Mouse (Mus musculus): Measurements from ENCODE around the gene P2ry6. TPM values are rescaled to one million over a fixed set of nuclear protein-coding genes. Genes with fewer than 3 reads are reported as not detected.

Gene P2ry6
- polyA plus RNA-seq, 1 experiment: 20.0 TPM

- Histone ChIP-seq H3K4me1 (peaks cover 42% of the 10 kb centered on the region), H3K4me3 (replicated peaks) (peak overlapping the region; percentile 92), H3K27me3 (replicated peaks) (peaks cover 93% of the 10 kb centered on the region)
These were observed 43.0 kb downstream of the P2ry6 start for GRCm38 (mm10) chr7:100931316-100931925.

GRCm38 (mm10) chr7:100930619-100931315 is 43.7 kb downstream of the P2ry6 start:
- Histone ChIP-seq H3K4me1 (peaks cover 48% of the 10 kb centered on the region), H3K27me3 (replicated peaks) (peaks cover 100% of the 10 kb centered on the region), H3K9me3 (peaks cover 26% of the 10 kb centered on the region), H3K4me3 (replicated peaks) (peak overlapping the region; percentile 64), H3K36me3 (replicated peaks; ENCODE audit: low read length) (peaks cover 2% of the 10 kb centered on the region)
- TF ChIP-seq GATA1 (IDR thresholded peaks at IDR 0.05; ENCODE audit: borderline replicate concordance, low read length) (no peak), FLI1 (IDR thresholded peaks at IDR 0.05; ENCODE audit: low read length) (no peak)

More at GRCm38 (mm10) chr7:100931316-100931925, 43.0 kb downstream of the P2ry6 start:
- no peak for TF ChIP-seq FLI1 (IDR thresholded peaks at IDR 0.05; ENCODE audit: low read length)
- TF ChIP-seq GATA1 (IDR thresholded peaks at IDR 0.05; ENCODE audit: borderline replicate concordance, low read length): no peak
- Histone ChIP-seq H3K36me3 (replicated peaks; ENCODE audit: low read length) (peaks cover 2% of the 10 kb centered on the region), H3K9me3 (peaks cover 26% of the 10 kb centered on the region)

GRCm38 (mm10) chr7:100929639-100930303 is 44.7 kb downstream of the P2ry6 start:
- Histone ChIP-seq H3K4me3 (replicated peaks) (no peak overlapping the region), H3K36me3 (replicated peaks; ENCODE audit: low read length) (peaks cover 2% of the 10 kb centered on the region), H3K9me3 (peaks cover 26% of the 10 kb centered on the region), H3K4me1 (peaks cover 57% of the 10 kb centered on the region), H3K27me3 (replicated peaks) (peaks cover 100% of the 10 kb centered on the region)
- TF ChIP-seq GATA1 (IDR thresholded peaks at IDR 0.05; ENCODE audit: borderline replicate concordance, low read length) (no peak), FLI1 (IDR thresholded peaks at IDR 0.05; ENCODE audit: low read length) (no peak)

GRCm38 (mm10) chr7:100928456-100928855 is 46.0 kb downstream of the P2ry6 start:
- no peak overlapping the region for H3K4me3 ChIP-seq (replicated peaks)
- H3K36me3 ChIP-seq (replicated peaks; ENCODE audit: low read length): peaks cover 2% of the 10 kb centered on the region
- H3K9me3 ChIP-seq: peaks cover 26% of the 10 kb centered on the region
- no peak for TF ChIP-seq GATA1 (IDR thresholded peaks at IDR 0.05; ENCODE audit: borderline replicate concordance, low read length)
- no peak for TF ChIP-seq FLI1 (IDR thresholded peaks at IDR 0.05; ENCODE audit: low read length)
- H3K27me3 ChIP-seq (replicated peaks): peaks cover 100% of the 10 kb centered on the region
- H3K4me1 ChIP-seq: peaks cover 62% of the 10 kb centered on the region

- H3K36me3 ChIP-seq (replicated peaks; ENCODE audit: low read length): peaks cover 2% of the 10 kb centered on the region
- H3K9me3 ChIP-seq: peaks cover 26% of the 10 kb centered on the region
- peaks cover 100% of the 10 kb centered on the region for H3K27me3 ChIP-seq (replicated peaks)
- H3K4me1 ChIP-seq: peaks cover 63% of the 10 kb centered on the region
- TF ChIP-seq GATA1 (IDR thresholded peaks at IDR 0.05; ENCODE audit: borderline replicate concordance, low read length) (no peak), FLI1 (IDR thresholded peaks at IDR 0.05; ENCODE audit: low read length) (no peak)
- no peak overlapping the region for H3K4me3 ChIP-seq (replicated peaks)
These were observed 47.0 kb downstream of the P2ry6 start for GRCm38 (mm10) chr7:100927287-100928000.

GRCm38 (mm10) chr7:100926311-100926923 is 48.0 kb downstream of the P2ry6 start:
- H3K9me3 ChIP-seq: peaks cover 22% of the 10 kb centered on the region
- H3K27me3 ChIP-seq (replicated peaks): peaks cover 100% of the 10 kb centered on the region
- H3K4me3 ChIP-seq (replicated peaks): no peak overlapping the region

GRCm38 (mm10) chr7:100924674-100925445 is 49.6 kb downstream of the P2ry6 start:
- Histone ChIP-seq H3K4me3 (replicated peaks) (no peak overlapping the region), H3K27me3 (replicated peaks) (peaks cover 97% of the 10 kb centered on the region), H3K4me1 (peaks cover 56% of the 10 kb centered on the region), H3K9me3 (peaks cover 6% of the 10 kb centered on the region), H3K36me3 (replicated peaks; ENCODE audit: low read length) (no peaks in the 10 kb centered on the region)
- TF ChIP-seq FLI1 (IDR thresholded peaks at IDR 0.05; ENCODE audit: low read length) (no peak), GATA1 (IDR thresholded peaks at IDR 0.05; ENCODE audit: borderline replicate concordance, low read length) (no peak)

More at GRCm38 (mm10) chr7:100926311-100926923, 48.0 kb downstream of the P2ry6 start:
- Histone ChIP-seq H3K36me3 (replicated peaks; ENCODE audit: low read length) (peaks cover 2% of the 10 kb centered on the region), H3K4me1 (peaks cover 63% of the 10 kb centered on the region)
- TF ChIP-seq GATA1 (IDR thresholded peaks at IDR 0.05; ENCODE audit: borderline replicate concordance, low read length) (no peak), FLI1 (IDR thresholded peaks at IDR 0.05; ENCODE audit: low read length) (no peak)

- no peaks in the 10 kb centered on the region for H3K36me3 ChIP-seq (replicated peaks; ENCODE audit: low read length)
- peaks cover 63% of the 10 kb centered on the region for H3K4me1 ChIP-seq
- H3K4me3 ChIP-seq (replicated peaks): no peak overlapping the region
- H3K27me3 ChIP-seq (replicated peaks): peaks cover 97% of the 10 kb centered on the region
- TF ChIP-seq FLI1 (IDR thresholded peaks at IDR 0.05; ENCODE audit: low read length) (no peak), GATA1 (IDR thresholded peaks at IDR 0.05; ENCODE audit: borderline replicate concordance, low read length) (no peak)
- no peaks in the 10 kb centered on the region for H3K9me3 ChIP-seq
These were observed 50.2 kb downstream of the P2ry6 start for GRCm38 (mm10) chr7:100924200-100924599.

Data from megakaryocyte, embryonic 14.5 days (primary cell).